Mouse (Mus musculus): ENCODE measurements at regions not wholly inside any gene's neighbourhood (a gene's known extent, or its start where the extent isn't known, plus 50 kb on each side); places are given as distances from the start of the nearest gene placed in this dataset.

GRCm38 (mm10) chr2:46242806-46243205 lies 1125.6 kb upstream of the Zeb2 start:
- Histone ChIP-seq H3K36me3 (ENCODE audit: control insufficient read depth, insufficient read depth, low read length, poor library complexity, severe bottlenecking) (no peaks in the 10 kb centered on the region), H3K27me3 (ENCODE audit: control insufficient read depth, insufficient read depth, low read length, poor library complexity, severe bottlenecking) (no peaks in the 10 kb centered on the region)
- no peak for DNase-seq (ENCODE audit: low read depth, low spot score)

GRCm38 (mm10) chr2:46239874-46240273 lies 1122.7 kb upstream of the Zeb2 start:
- Histone ChIP-seq H3K27me3 (ENCODE audit: control insufficient read depth, insufficient read depth, low read length, poor library complexity, severe bottlenecking) (no peaks in the 10 kb centered on the region), H3K36me3 (ENCODE audit: control insufficient read depth, insufficient read depth, low read length, poor library complexity, severe bottlenecking) (no peaks in the 10 kb centered on the region)
- no peak for DNase-seq (ENCODE audit: low read depth, low spot score)

- no peak for DNase-seq (ENCODE audit: low read depth, low spot score)
- Histone ChIP-seq H3K27me3 (ENCODE audit: control insufficient read depth, insufficient read depth, low read length, poor library complexity, severe bottlenecking) (no peaks in the 10 kb centered on the region), H3K36me3 (ENCODE audit: control insufficient read depth, insufficient read depth, low read length, poor library complexity, severe bottlenecking) (no peaks in the 10 kb centered on the region)
These were observed 1113.7 kb upstream of the Zeb2 start for GRCm38 (mm10) chr2:46230791-46231450.

GRCm38 (mm10) chr2:46218336-46218957 lies 1101.3 kb upstream of the Zeb2 start:
- DNase-seq (ENCODE audit: low read depth, low spot score): peak; percentile 22
- no peaks in the 10 kb centered on the region for H3K27me3 ChIP-seq (ENCODE audit: control insufficient read depth, insufficient read depth, low read length, poor library complexity, severe bottlenecking)
- no peaks in the 10 kb centered on the region for H3K36me3 ChIP-seq (ENCODE audit: control insufficient read depth, insufficient read depth, low read length, poor library complexity, severe bottlenecking)

- Histone ChIP-seq H3K36me3 (ENCODE audit: control insufficient read depth, insufficient read depth, low read length, poor library complexity, severe bottlenecking) (no peaks in the 10 kb centered on the region), H3K27me3 (ENCODE audit: control insufficient read depth, insufficient read depth, low read length, poor library complexity, severe bottlenecking) (no peaks in the 10 kb centered on the region)
- no peak for DNase-seq (ENCODE audit: low read depth, low spot score)
These were observed 1082.1 kb upstream of the Zeb2 start for GRCm38 (mm10) chr2:46199341-46199740.

GRCm38 (mm10) chr2:46187265-46187888 lies 1070.2 kb upstream of the Zeb2 start:
- Histone ChIP-seq H3K36me3 (ENCODE audit: control insufficient read depth, insufficient read depth, low read length, poor library complexity, severe bottlenecking) (no peaks in the 10 kb centered on the region), H3K27me3 (ENCODE audit: control insufficient read depth, insufficient read depth, low read length, poor library complexity, severe bottlenecking) (no peaks in the 10 kb centered on the region)
- DNase-seq (ENCODE audit: low read depth, low spot score): no peak

- H3K36me3 ChIP-seq (ENCODE audit: control insufficient read depth, insufficient read depth, low read length, poor library complexity, severe bottlenecking): no peaks in the 10 kb centered on the region
- H3K27me3 ChIP-seq (ENCODE audit: control insufficient read depth, insufficient read depth, low read length, poor library complexity, severe bottlenecking): no peaks in the 10 kb centered on the region
- DNase-seq (ENCODE audit: low read depth, low spot score): no peak
These were observed 1066.0 kb upstream of the Zeb2 start for GRCm38 (mm10) chr2:46183241-46183640.

GRCm38 (mm10) chr2:46179741-46180140 lies 1062.5 kb upstream of the Zeb2 start:
- Histone ChIP-seq H3K27me3 (ENCODE audit: control insufficient read depth, insufficient read depth, low read length, poor library complexity, severe bottlenecking) (no peaks in the 10 kb centered on the region), H3K36me3 (ENCODE audit: control insufficient read depth, insufficient read depth, low read length, poor library complexity, severe bottlenecking) (no peaks in the 10 kb centered on the region)
- DNase-seq (ENCODE audit: low read depth, low spot score): no peak

GRCm38 (mm10) chr2:46168488-46168887 lies 1051.3 kb upstream of the Zeb2 start:
- DNase-seq (ENCODE audit: low read depth, low spot score): no peak
- no peaks in the 10 kb centered on the region for H3K36me3 ChIP-seq (ENCODE audit: control insufficient read depth, insufficient read depth, low read length, poor library complexity, severe bottlenecking)
- no peaks in the 10 kb centered on the region for H3K27me3 ChIP-seq (ENCODE audit: control insufficient read depth, insufficient read depth, low read length, poor library complexity, severe bottlenecking)

GRCm38 (mm10) chr2:46149848-46150247 lies 1032.7 kb upstream of the Zeb2 start:
- Histone ChIP-seq H3K27me3 (ENCODE audit: control insufficient read depth, insufficient read depth, low read length, poor library complexity, severe bottlenecking) (no peaks in the 10 kb centered on the region), H3K36me3 (ENCODE audit: control insufficient read depth, insufficient read depth, low read length, poor library complexity, severe bottlenecking) (no peaks in the 10 kb centered on the region)
- no peak for DNase-seq (ENCODE audit: low read depth, low spot score)

GRCm38 (mm10) chr2:46119871-46120270 lies 1002.7 kb upstream of the Zeb2 start:
- Histone ChIP-seq H3K36me3 (ENCODE audit: control insufficient read depth, insufficient read depth, low read length, poor library complexity, severe bottlenecking) (no peaks in the 10 kb centered on the region), H3K27me3 (ENCODE audit: control insufficient read depth, insufficient read depth, low read length, poor library complexity, severe bottlenecking) (no peaks in the 10 kb centered on the region)

GRCm38 (mm10) chr2:46106991-46107390 lies 989.8 kb upstream of the Zeb2 start:
- Histone ChIP-seq H3K36me3 (ENCODE audit: control insufficient read depth, insufficient read depth, low read length, poor library complexity, severe bottlenecking) (no peaks in the 10 kb centered on the region), H3K27me3 (ENCODE audit: control insufficient read depth, insufficient read depth, low read length, poor library complexity, severe bottlenecking) (no peaks in the 10 kb centered on the region)
- DNase-seq (ENCODE audit: low read depth, low spot score): no peak

More at GRCm38 (mm10) chr2:46119871-46120270, 1002.7 kb upstream of the Zeb2 start:
- DNase-seq (ENCODE audit: low read depth, low spot score): no peak

GRCm38 (mm10) chr2:46065034-46065802 lies 948.0 kb upstream of the Zeb2 start:
- Histone ChIP-seq H3K36me3 (ENCODE audit: control insufficient read depth, insufficient read depth, low read length, poor library complexity, severe bottlenecking) (no peaks in the 10 kb centered on the region), H3K27me3 (ENCODE audit: control insufficient read depth, insufficient read depth, low read length, poor library complexity, severe bottlenecking) (no peaks in the 10 kb centered on the region)
- no peak for DNase-seq (ENCODE audit: low read depth, low spot score)

GRCm38 (mm10) chr2:46055729-46056128 lies 938.5 kb upstream of the Zeb2 start:
- peak; percentile 5 for DNase-seq (ENCODE audit: low read depth, low spot score)
- Histone ChIP-seq H3K27me3 (ENCODE audit: control insufficient read depth, insufficient read depth, low read length, poor library complexity, severe bottlenecking) (no peaks in the 10 kb centered on the region), H3K36me3 (ENCODE audit: control insufficient read depth, insufficient read depth, low read length, poor library complexity, severe bottlenecking) (no peaks in the 10 kb centered on the region)

- DNase-seq (ENCODE audit: low read depth, low spot score): no peak
- Histone ChIP-seq H3K36me3 (ENCODE audit: control insufficient read depth, insufficient read depth, low read length, poor library complexity, severe bottlenecking) (no peaks in the 10 kb centered on the region), H3K27me3 (ENCODE audit: control insufficient read depth, insufficient read depth, low read length, poor library complexity, severe bottlenecking) (no peaks in the 10 kb centered on the region)
These were observed 937.7 kb upstream of the Zeb2 start for GRCm38 (mm10) chr2:46054902-46055301.

All from splenic B cell, adult 2 months (primary cell).